Mouse (Mus musculus): Measurements from ENCODE around the gene Kcnq2. TPM values are rescaled to one million over a fixed set of nuclear protein-coding genes. Genes with fewer than 3 reads are reported as not detected.

The Kcnq2 gene
- total RNA-seq, 2 experiments from 2014 or later: 12.8 to 13.5 TPM

- no peak for DNase-seq (ENCODE audit: low spot score in 2 of 2)
Observed at GRCm38 (mm10) chr2:181043437-181043836, 91.7 kb downstream of the Kcnq2 start, which contains the start of gene Chrna4. Gene Chrna4 (minus strand): TSS chr2:181043546.

DNA sequence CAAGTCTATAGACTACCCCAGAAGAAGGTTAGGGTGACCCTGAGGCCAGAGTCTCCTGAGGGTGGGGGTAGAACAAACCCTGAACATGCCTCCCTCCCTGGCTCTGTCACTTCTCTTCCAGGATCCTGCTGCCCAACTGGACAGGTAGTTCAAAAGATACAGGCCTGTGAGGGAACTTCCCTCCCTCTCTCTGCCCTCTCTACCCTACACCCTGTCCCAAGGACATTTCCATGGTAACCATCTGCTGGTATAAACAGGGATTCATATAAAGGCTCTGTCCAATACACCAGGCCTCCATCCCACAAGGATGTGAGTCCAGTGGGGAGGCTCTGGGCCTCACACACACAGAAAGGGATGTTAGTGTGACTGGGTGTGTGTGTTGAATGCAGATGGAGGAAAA is 92.7 kb downstream of the Kcnq2 start:
- DNase-seq (ENCODE audit: low spot score in 2 of 2): no peak

- no peak for DNase-seq (ENCODE audit: low spot score in 2 of 2)
Observed at GRCm38 (mm10) chr2:181041941-181042340, 93.2 kb downstream of the Kcnq2 start.

GRCm38 (mm10) chr2:181039356-181039680 is 95.8 kb downstream of the Kcnq2 start:
- DNase-seq (ENCODE audit: low spot score in 2 of 2): no peak

DNA sequence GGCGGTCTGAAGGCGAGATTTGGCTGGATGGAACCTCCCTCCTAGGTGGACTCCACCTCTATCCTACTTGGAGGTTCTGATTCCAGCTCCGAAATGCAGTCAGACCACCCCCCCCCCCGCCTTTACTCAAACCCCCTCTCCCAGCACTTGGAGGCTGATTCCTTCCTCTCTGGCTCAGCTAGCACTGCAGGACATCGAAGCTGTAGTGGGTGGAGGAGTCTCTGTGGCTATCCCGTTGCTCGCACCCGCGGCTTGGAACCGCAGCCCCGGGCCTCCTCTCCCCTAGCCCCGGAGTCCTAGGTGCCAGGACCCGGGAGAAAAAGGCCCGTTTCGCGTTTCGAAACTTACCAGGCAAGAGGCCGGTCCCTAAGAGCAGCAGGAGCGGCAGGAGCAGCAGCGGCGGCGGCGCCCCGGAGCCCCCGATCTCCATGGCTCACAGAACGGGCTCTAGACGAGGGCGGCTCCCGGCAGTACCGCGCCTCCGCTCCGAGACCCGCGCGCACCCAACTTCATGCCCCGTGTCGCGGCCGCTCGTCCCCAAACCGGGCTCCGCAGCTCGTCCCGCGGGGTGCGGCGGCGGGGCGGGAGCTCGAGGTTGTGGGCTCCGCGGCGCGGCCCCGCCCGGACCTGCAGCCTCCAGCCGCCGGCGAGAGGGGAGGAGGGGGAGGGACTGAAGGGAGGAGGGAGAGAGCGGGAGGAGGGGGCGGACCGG is 96.3 kb downstream of the Kcnq2 start:
- DNase-seq (ENCODE audit: low spot score in 2 of 2): no peak

GRCm38 (mm10) chr2:181036561-181036960 is 98.5 kb downstream of the Kcnq2 start:
- DNase-seq (ENCODE audit: low spot score in 2 of 2): no peak

- no peak for DNase-seq (ENCODE audit: low spot score in 2 of 2)
Observed at GRCm38 (mm10) chr2:181035186-181035585, 99.9 kb downstream of the Kcnq2 start.

DNA sequence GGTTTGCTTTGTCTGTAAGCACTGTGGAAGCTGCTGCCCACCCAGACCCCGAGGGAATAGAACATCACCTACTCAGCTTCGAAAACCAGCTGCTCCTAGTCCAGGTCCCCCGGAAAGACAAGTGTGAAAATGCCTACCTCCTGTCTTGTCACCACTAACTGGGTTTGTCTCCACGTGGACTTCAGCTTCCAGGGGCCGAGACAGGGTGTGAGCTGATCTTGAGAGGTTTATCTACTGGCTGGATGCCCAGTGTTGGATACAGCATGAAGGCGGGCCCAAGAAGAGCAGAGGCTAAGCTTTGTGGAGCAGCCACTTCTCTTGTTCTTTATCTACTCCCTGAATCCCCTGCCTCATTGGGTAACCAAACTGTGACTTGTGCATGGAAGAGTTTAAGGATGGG is 101.8 kb downstream of the Kcnq2 start:
- DNase-seq (ENCODE audit: low spot score in 2 of 2): no peak

DNA sequence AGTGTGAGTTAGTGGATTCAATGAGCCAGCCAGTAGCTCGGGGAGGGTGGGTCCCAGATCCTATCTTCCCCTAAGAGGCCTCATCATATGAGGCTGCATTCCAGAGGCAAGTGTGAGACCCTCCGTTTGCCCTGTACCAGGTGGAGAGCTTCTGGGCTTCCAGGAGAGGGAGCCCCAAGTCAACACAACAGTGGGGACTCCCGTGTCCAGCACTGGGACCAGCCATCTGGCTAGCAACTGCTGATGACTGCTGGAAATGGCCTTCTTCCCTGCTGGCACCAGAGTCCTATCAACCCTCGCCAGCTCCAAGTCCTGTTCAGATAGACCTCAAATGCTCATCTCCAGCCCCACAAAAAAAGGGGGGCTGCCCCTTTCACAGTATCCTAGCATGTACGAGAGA is 102.7 kb downstream of the Kcnq2 start:
- no peak for DNase-seq (ENCODE audit: low spot score in 2 of 2)

- no peak for DNase-seq (ENCODE audit: low spot score in 2 of 2)
Observed at GRCm38 (mm10) chr2:181031406-181031934, 103.6 kb downstream of the Kcnq2 start.

Other genes with a start within 250 kb of the Kcnq2 start
- gene Ythdf1, start 214.4 kb downstream of the Kcnq2 start, total RNA-seq (2021): 10 to 100 TPM; 58.7 to 64.4 TPM
- gene Birc7, start 206.3 kb downstream of the Kcnq2 start, total RNA-seq (2021): not detected
- gene Nkain4, start 180.6 kb downstream of the Kcnq2 start, total RNA-seq (2021): 10 to 100 TPM in 1 of 2 experiments, 1 to 10 TPM in 1; 8.8 to 12.6 TPM
- 10 to 100 TPM; 87.0 to 93.3 TPM for gene Arfgap1, start 168.1 kb downstream of the Kcnq2 start, total RNA-seq (2021)
- 1 to 10 TPM; 5.6 to 6.3 TPM for gene Col20a1, start 148.8 kb downstream of the Kcnq2 start, total RNA-seq (2021)
- gene Chrna4, start 91.8 kb downstream of the Kcnq2 start, total RNA-seq (2021): 10 to 100 TPM; 11.1 to 13.6 TPM
- 10 to 100 TPM; 76.3 to 76.6 TPM for gene Eef1a2, start 21.7 kb upstream of the Kcnq2 start, total RNA-seq (2021)
- gene Ppdpf, start 51.9 kb upstream of the Kcnq2 start, total RNA-seq (2021): 10 to 100 TPM; 91.2 to 93.3 TPM
- gene Ptk6, start 67.5 kb upstream of the Kcnq2 start, total RNA-seq (2021): not detected
- under 1 TPM; 0.20 to 0.85 TPM for gene Srms, start 77.9 kb upstream of the Kcnq2 start, total RNA-seq (2021)
- gene Fndc11, start 84.7 kb upstream of the Kcnq2 start, total RNA-seq (2021): under 1 TPM; 0.25 to 0.28 TPM
- 10 to 100 TPM; 16.7 to 17.1 TPM for gene Helz2, start 106.7 kb upstream of the Kcnq2 start, total RNA-seq (2021)
- 10 to 100 TPM; 27.9 to 30.8 TPM for gene Gmeb2, start 152.7 kb upstream of the Kcnq2 start, total RNA-seq (2021)
- 10 to 100 TPM; 32.2 to 45.5 TPM for gene Stmn3, start 179.2 kb upstream of the Kcnq2 start, total RNA-seq (2021)
- 10 to 100 TPM; 65.6 to 69.4 TPM for gene Rtel1, start 184.4 kb upstream of the Kcnq2 start, total RNA-seq (2021)
- gene Zgpat, start 229.6 kb upstream of the Kcnq2 start, total RNA-seq (2021): 10 to 100 TPM; 37.0 to 42.4 TPM
- gene Arfrp1, start 230.1 kb upstream of the Kcnq2 start, total RNA-seq (2021): 10 to 100 TPM; 43.6 to 48.9 TPM
- 10 to 100 TPM; 21.8 to 28.4 TPM for gene Lime1, start 244.8 kb upstream of the Kcnq2 start, total RNA-seq (2021)

Data from adrenal gland, postnatal 4 days (tissue).